Mouse (Mus musculus): Measurements from ENCODE around the gene Ssmem1. TPM values are rescaled to one million over a fixed set of nuclear protein-coding genes. Genes with fewer than 3 reads are reported as not detected.

The Ssmem1 gene
- total RNA-seq, 2 experiments from 2014 or later: 0.54 TPM; not detected in 1

DNA sequence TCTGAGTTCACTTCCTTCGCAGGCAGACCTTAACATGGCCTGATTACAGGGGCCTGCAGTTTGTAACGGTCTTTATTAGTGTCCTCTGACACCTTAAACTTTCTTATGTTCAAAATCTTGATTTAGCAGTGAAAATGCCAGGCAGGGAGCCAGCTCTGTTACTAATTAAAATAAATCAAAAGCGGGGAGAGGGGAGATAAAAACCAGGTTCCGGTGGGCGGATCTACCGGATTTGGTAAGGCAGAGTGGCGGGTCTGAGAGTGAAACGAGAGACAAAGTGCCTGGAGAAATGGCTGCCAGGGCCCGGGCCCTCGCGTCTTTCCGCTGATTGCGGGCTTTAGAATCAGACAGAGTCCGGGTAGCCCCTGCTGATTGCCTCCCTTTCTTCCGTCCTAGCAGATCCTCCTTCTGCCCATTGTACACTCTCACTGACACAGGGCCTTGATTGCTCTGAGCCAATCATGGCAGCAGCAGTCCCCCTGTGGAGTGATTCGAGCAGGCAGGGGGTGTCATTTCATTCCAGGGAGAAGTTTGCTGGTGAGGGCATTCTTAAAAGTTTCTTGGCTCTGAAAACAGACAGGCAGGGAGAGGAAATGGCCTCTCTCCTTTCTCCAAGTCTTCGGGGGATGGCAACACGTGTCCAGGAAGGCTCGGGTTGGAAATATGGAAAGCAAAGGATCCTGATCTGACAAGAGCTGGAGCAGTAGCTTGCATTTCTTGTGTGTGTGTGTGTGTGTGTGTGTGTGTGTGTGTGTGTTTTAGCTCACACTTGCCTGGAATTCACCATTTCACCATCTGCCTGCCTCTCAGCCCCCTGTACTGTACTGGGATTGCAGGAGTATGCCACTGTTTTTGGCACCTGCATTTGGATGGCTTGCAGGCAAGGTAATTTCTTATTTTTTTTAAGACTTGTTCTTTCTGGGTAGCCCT lies 17.2 kb downstream of the Ssmem1 start:
- DNase-seq: no peak

DNA sequence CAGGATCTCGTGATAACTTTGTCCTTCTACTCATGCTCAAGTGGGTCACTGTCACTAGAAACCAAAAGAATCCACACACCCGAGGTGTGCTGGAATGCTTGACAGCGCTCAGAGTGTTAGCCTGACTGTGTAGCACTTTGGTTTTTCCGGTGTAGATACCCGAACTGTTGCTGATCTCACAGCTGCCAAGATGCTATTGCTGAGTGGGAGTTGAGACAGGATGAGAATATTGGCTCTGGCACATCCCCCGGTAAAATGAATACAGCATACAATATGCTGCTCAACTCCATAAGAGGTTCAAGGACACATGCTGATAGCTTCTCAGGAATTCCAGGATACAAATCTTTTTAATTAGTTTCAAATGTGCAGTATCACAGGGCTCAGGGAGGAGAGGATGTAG lies 19.2 kb downstream of the Ssmem1 start:
- DNase-seq: no peak

DNA sequence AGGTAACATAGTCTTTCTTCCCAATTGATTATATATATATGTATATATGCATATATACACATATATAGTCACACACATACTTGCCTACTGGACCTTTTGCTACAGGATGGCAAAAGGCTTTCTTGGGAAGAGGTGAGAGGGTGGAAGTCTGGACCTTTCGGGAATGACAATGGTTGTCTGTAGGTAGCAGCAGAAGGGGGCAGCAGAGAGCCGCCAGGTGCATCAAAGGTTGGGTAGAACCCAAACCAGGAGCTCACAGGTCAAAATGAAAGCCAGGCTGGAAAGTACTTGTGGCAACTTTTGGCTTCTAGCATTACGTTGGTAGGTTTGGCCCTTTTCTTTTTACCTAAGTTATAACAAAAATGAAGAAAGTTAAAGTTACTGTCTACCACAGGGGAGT lies 25.7 kb downstream of the Ssmem1 start:
- DNase-seq: no peak

DNA sequence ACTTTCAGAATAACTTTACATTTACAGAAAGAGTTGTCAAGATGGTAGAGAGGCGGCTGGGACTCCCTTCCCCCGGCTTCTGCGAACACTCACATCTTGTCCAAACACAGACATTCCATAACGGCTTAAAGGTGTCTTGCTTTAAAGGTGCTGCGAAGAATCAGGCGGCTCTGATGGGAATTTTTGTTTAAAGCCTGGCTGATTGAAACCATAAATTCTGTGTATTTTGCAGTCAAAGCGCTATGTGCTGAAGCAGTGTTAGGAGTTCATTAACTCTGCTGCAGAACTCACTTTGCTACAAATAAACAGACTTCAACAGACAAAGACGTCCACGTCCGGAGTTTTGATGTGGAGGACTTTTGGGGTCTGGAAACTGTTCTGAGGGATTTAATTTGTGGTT lies 28.6 kb downstream of the Ssmem1 start:
- no peak for DNase-seq

DNA sequence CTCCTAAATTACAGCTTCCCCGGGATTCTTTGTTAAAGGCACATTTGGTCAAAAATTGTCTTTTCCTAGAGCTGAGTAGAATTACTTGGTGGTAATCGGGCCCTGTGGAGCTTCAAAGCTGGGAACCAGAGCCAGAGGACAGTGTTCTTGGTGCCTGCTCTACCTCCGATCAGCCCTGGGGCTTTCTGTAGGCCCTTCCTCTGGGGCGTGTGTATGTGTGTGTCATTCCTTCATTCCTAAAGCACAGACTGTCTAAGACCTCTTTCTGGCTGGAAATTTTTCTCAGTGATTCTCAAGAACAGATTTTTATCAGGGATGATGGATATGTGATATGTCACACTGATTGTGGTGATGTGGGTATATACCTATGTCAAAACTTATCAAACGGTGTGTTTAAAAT lies 29.2 kb downstream of the Ssmem1 start:
- DNase-seq: no peak

DNA sequence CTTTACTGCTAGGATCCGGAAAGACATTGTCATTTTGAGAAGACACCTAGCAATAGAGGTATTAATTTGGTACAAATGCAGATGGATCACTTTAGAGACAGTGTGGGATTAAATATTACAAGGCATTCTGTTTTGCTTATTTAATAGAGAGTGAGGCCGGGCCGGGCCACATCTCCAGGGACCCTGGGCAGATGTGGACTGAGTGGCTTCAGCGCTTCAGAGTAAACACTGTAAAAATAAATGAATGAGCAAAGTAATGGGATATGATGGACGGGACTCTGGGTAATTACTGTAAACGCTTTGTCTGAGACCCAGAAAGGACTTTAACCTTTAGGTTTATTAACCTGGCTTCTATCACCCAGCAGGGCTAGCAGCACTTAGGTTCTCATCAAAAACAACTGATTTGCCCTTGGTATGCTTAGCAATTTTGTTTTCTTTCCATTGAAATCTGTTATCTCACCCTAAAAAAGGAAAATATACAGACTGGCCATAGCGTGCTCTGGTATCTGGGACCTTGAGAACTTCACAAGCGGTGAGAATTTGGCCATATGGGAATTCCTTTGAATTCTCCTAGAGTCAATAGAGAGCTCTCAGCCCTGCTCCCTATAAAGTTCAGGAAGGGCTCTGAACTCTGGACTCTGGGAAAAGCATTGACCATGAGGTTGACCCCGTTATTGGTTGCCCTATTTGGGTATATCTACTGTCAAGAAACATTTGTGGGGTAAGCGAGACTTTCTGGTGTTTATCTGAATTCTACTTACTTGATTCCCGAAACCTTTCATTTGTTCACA lies 31.6 kb downstream of the Ssmem1 start, which contains the start of gene Cpa2:
Gene Cpa2 (plus strand): TSS at position 574 of the 791 bp plus-strand sequence.
- no peak for DNase-seq

DNA sequence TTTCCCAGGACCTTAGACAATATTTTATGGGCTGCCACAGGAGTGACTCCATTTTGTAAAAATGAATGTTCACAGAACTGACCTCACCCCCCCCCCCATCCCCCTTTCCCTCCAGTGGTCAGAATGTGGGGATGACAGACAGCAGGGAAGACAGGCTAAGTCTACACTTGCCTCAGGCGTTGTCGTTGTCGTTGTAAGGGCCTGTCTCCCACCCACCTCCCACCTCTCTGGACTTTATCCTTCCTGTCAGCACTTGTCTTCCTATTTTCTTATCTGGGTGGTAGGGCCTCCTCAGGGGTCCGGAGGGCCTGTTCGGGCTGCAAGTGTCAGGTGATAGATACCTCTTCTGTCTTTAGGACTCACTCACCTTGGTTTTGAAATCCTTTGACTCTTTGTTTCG lies 32.6 kb downstream of the Ssmem1 start:
- DNase-seq: no peak

DNA sequence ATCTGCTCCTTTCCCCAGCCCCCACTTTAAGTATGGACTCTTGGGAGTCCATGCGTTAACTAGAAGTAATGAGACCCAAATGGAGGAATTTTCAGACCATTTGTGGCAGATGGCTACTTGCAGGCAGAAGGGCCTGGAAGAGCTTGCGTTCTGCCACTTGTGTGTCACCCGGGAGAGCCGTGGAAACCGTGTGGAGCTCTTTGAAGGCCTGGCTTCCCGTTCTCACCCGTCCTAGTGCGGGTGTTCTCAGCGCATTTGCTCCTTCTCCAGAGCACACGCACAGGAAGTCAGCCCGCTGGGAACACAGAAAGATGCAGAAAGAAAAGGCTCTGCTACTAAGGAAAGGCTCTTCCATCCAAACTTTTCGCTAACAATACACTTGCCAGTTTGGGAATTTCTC lies 33.4 kb downstream of the Ssmem1 start:
- no peak for DNase-seq

DNA sequence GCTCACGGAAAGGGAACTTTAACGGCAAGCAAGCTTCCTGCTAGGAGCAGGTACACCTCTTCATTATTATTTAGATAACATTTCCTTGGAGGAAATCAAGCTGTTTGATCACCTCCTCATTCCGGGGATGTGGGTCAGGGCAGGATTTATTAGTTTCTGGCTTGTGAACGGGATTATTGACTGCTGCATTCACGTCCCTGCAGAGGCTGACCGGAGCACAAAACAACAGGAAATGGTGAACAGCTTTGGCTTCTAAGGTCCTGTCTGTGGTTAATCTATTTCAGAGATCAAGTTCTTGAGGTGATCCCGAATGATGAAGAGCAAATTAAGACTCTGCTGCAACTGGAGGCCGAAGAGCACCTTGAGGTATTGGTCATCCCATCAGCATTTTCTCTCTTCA lies 34.2 kb downstream of the Ssmem1 start:
- no peak for DNase-seq

DNA sequence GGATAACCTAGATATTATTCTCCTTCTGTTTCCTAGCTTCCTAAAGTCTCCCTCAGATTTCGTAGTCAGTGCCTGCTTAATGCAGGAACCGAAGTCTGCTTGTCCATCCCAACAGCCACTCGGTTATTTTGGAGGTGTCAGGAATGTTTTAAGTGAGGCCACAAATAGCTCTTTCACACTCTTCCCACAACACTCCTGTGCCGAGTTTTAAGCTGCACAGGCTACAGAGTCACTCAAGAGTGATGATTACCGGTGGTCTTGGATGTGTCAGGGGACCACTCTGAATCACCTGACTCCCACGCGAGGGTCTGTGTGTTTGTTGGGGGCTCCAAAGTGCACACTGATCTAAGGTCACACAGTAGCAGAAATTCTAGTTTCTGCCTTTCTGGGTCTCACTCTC lies 36.0 kb downstream of the Ssmem1 start:
- DNase-seq: no peak

DNA sequence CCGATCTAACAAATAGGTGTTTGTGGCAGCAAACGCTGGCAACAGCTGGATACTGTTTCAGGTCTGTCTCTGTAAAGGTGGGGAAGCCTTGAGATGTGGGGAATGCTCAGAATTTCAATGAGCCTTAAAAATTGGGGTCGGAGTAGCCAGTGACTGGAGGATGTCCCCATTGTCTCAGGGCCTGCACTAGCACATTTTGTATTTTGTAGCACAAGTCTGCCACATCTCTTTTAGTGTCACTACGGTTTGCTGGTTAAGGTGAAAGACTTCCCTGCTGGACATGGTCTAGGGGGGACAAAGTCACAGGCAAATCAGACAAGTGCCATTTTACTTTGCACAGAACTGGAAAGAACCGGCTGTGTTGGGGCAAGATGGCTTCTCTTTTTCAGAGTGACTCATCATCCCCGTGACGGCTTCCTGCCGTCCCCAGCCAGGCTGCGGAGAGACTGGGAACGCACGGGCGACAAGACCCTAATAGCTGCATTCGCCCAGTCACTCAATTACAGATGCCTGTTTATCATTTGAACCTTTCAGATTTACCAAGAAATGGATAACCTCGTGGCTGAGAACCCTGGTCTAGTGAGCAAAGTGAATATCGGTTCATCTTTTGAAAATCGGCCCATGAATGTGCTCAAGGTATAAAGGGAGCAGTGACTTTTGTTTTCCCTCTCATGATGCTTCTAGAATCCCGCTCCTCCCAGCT lies 37.1 kb downstream of the Ssmem1 start:
- DNase-seq: no peak

DNA sequence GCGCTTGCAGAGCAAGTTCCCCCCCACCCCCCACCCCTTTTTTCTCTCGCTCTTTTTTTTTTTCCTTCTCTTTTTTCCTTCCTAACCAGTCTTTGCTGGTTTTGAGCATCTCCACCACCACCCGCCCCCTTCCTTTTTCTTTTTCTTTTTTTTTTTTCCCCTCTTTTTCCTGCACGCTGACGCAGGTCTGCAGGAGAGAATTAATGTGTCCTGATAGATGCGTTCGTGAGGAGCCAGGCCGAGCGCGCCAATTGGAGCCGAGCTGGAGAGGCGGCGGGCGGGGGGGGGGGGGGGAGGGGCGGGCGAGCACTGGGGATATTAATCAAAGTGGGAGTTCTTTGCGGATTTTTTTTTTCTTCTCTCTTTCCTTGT lies 37.6 kb downstream of the Ssmem1 start:
- DNase-seq: no peak

DNA sequence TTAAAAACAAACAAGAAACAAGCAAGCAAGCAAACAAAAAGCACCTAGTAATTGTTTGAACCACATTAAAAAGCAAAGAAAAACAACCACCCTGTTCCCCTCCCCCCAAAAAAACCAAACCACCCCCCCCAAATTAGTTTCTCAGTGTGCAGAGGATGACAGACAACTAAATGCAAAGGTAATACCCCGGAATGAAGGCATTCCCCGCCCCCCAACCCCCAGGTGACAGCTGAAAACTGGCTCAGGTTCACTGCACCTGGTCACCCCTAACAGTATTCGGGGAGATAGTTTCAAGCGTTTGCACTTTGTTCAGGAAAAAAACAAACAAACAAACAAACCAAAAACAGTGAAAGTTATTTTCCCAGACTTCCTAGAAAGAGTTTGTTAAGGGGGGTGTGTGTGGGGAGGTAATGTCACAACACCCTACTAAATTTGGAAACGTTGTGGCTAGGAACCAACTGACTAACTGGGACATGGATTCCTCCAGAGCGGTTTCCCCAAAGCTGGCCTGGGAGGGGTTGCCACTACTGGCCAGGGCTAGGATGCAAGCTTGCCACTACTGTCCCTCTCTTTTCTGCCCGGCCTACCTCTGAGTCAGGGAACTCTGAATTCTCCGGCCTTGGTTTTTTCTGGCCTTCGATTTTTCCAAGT lies 38.1 kb downstream of the Ssmem1 start:
- DNase-seq: peak; percentile 59

DNA sequence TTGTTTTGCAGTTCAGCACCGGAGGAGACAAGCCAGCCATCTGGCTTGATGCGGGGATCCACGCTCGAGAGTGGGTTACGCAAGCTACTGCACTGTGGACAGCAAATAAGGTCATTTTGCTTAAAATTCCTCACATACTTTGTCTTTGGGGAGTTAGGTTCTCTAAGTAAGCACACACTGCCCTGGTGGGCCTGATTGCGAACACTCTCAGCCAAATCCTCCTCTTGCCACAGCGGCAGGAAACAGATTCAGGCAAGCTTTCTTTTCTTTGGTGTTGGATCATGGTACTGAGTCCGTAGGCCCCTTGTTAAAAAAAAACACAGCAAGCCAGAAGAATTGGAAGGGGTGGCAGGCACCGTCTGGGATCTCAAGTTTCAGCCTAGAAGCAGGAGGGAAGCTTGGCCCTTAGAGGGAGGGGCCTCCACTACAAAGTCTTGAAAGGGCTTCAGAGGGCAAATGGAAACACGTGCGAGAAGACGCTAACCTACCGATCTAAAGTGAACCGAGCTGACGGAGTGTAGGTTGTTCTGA lies 39.6 kb downstream of the Ssmem1 start:
- DNase-seq: peak; percentile 23

DNA sequence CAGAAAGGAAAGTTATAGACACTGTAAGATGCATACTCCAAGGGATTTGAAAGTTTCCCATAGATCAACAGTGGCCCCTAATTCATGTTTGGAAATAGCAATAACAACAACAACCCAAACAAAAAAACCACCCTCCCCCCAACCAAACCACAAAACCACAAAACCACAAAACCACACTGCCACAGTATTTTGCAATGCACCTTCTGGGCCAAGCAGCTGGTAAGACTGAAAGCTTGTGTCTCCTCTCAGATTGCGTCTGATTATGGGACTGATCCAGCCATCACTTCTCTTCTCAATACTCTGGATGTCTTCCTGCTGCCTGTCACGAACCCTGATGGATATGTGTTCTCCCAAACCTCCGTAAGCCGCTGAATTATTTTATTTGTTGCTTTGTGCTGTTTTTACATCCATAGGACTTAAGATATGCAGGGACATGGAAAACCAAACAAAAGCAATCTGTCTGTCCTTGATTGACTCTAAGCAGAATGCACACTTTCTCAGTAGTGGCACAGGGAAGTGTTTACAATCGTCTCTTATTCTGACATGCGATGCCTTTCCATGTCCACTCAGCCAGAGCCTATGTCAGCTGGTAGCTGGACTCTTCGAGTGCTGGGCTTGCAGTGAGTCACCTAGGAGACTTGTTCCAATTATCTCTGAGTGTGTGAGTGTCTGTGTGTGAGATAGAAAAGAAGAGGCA lies 41.0 kb downstream of the Ssmem1 start:
- no peak for DNase-seq

DNA sequence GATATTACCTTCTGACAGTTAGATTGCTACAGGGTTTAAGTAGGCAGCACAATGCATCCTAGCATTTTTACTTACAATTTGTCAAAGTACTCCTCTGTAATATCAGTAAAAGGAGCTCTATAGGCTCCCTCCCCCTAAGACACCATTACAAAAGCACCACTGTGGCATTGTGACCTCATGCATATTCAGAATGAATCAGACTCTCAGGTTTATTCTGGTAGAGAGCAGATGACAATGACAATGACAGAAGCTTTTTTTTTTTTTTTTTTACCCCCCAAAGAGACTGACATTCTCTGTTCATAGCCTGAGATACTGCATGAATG lies 41.5 kb downstream of the Ssmem1 start:
- DNase-seq: no peak

DNA sequence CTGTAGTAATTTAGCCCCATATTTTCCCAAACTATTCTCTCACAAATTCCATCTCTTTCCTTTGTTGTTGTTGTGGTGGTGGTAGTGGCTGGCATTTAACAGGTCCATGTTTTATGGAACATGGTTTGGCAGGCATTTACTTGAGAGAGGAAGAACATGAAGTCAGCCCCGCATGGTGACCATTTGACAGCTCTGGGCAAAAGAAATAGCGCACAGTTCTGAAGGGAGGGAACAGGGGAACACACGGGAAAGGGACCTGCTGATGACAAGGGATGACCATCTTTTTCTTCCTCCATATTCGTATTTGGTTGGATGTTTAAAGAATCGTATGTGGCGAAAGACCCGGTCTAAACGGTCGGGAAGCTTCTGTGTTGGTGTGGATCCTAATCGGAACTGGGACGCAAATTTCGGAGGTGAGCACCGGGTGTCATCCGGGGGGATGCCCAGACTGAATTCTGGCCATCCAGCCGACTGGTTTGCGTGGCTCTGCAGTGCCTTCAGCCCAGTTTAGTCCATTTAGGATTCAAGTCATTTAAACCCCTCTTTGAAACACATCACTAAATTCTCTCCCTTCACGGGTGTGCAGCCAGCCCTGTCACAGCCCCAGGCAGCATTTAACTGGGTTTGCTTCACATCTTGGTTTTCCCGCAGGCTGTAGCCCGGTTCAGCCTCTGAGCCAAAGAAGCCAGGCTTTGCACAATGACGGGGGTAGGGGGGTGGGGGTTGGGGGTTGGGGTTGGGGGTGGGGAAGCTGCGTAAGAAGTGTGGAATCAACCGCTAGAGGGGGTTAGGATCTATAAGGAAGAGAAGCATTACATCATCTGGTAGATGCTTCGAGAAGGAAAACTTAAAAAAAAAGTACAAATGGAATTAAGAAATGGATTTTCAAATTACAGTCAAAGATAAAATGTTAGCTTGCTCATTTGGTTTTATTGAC lies 42.3 kb downstream of the Ssmem1 start:
- no peak for DNase-seq

DNA sequence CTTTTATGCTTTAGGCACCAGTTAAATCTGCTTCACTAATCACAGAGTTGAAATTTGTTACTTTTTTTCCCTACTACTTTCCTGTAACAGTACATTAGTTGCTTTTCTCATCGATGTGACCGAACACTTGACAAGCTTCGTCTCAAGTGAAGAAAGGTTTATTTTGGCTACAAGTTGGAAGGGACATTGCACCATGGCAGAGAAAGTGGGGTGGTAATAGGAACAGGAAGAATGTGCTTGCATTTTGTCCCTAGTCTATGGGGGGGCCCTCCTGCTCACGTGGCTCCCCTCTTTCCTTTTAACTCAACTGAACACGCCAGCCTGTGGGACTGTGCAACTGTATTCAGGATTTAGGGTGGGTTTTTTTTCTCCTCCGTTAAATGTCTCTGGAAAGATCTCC lies 43.0 kb downstream of the Ssmem1 start:
- no peak for DNase-seq

DNA sequence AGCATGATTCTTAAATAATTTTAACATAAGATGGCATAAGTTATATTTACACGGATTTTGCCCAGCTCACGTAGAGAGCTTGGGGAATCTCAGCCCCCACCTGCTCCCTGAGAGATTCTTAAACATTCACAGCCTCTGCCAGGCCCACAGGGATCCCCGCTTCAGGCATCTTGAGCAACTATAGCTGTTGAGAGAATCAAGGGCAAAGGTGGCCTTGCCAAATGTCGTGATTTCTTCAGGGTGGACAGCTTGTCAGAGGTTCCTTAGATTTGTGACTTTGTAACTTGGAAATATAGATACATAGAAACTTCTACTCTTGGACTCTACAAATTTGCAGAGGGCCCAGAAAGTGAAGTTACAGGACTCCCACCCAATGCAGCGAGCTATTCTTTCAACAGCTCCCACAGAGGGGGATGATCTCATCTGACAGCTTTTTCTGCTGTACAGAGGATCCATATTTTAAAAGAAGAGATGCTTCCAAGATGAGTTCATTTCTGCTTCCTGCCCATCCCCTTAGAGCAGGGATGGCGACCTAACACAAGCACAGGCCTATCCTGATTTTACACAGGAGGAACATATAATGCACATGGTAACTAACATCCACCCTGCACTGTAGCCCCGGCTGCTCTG lies 43.8 kb downstream of the Ssmem1 start:
- no peak for DNase-seq

DNA sequence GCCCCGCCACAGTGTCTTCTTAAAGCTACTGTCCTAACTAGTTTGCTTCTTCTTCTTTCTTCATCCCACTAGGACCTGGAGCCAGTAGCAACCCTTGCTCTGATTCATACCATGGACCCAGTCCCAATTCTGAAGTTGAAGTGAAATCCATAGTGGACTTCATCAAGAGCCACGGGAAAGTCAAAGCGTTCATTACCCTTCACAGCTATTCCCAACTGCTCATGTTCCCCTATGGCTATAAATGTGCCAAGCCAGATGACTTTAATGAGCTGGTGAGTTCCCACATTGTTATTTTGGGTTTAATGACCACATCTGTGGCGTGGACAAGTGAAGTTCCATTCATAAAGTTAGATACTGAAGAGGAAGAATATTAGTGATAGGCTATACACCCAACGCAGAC lies 44.4 kb downstream of the Ssmem1 start:
- no peak for DNase-seq

Measured in gastrocnemius, postnatal 25 days (tissue).